In the genomic region with DNA sequence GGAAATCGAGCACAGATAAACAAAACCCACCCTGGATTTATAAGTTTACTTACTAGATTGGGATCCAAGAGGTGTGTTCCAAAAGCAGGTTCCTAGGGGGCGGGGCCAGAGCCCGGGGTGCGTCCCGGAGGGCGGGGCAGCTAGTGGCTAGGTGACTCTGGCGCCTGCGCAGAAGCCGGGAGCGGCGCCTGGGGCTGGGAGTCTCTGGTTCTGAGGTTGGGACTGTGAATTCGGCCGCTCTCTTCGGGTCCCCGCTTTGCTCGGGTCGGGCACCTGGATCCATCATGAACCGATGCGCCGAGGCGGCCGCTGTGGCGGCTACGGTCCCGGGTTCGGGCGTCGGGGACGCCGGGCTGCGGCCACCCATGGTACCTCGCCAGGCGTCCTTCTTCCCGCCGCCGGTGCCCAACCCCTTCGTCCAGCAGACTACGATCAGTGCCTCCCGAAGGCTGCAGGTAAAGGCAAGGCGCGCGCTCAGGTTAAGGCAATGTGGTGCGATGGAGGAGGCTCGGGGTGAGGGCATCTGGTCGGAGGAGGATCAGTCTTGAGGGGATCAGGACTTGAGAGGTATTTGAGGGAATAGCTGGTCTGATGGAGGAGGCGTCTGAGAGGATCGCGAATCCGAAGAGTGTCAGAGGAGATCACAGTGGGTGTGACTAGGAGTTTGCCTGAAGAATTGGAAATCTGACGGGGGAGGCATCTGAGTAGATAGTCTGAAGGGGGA, we compare ENCODE assay signal across 8 mouse cellular contexts. TPM values are rescaled to one million over a fixed set of nuclear protein-coding genes. Genes with fewer than 3 reads are reported as not detected.
DNase-seq lines count a peak whose midpoint lies in the region; ATAC-seq lines count a peak whose summit lies in the region.

Lpcat2 (plus strand) TSS at position 169 of the 724 bp plus-strand sequence.

- peak within 1 kb of the TSS; percentile 85 for H3K4me2 ChIP-seq in forebrain, embryonic 12.5 days
- H3K4me2 ChIP-seq in heart, embryonic 16.5 days (ENCODE audit: low read depth, low read length) = peak within 1 kb of the TSS; percentile 84
- peak within 1 kb of the TSS; percentile 72 for H3K4me2 ChIP-seq in liver, embryonic 13.5 days

- 2% methylated on average over 49 of the region's 50 CpGs for WGBS in forebrain, embryonic 12.5 days
- under 1% methylated on average over 50 of the region's 50 CpGs for WGBS in heart, embryonic 16.5 days
- under 1% methylated on average over 50 of the region's 50 CpGs for WGBS in liver, embryonic 13.5 days (ENCODE audit: insufficient replicate concordance)

- peak; percentile 83 for ATAC-seq in forebrain, embryonic 12.5 days (ENCODE audit: low FRiP score)
- ATAC-seq in heart, embryonic 16.5 days (replicated peaks; ENCODE audit: extremely low read depth, insufficient read depth, low FRiP score) = 0 out of 2 replicates have a peak, but pooled peaks have one; percentile 39
- peak; percentile 47 for ATAC-seq in liver, embryonic 13.5 days (ENCODE audit: low read depth)

- H3K4me3 ChIP-seq in forebrain, embryonic 12.5 days (replicated peaks) = peak within 1 kb of the TSS; percentile 67
- peak within 1 kb of the TSS; percentile 63 for H3K4me3 ChIP-seq in heart, embryonic 16.5 days (ENCODE audit: low read length)
- H3K4me3 ChIP-seq in liver, embryonic 13.5 days (replicated peaks) = peak within 1 kb of the TSS; percentile 58

- H3K27me3 ChIP-seq in forebrain, embryonic 12.5 days = peaks cover 27% of the 10 kb centered on the region
- peaks cover 10% of the 10 kb centered on the region for H3K27me3 ChIP-seq in heart, embryonic 16.5 days (ENCODE audit: control insufficient read depth, insufficient read depth, low read length)
- peaks cover 32% of the 10 kb centered on the region for H3K27me3 ChIP-seq in liver, embryonic 13.5 days

- DNase-seq in cerebellum, adult 11-12 months = peak; percentile 15
- no peak for DNase-seq in cerebellum, adult 11 months
- peak; percentile 79 for DNase-seq in kidney, postnatal 14 days
- DNase-seq in liver, embryonic 13.5 days = peak; percentile 54
- DNase-seq in naive thymus-derived CD4-positive, alpha-beta T cell, adult 2 months (ENCODE audit: low read depth) = peak; percentile 4
- DNase-seq in spleen, postnatal 4 days (ENCODE audit: low spot score in 2 of 2) = peak; percentile 61 to 82

- 0 out of 2 replicates have a peak, but pooled peaks cover 3% of the 10 kb centered on the region for H3K9me3 ChIP-seq in forebrain, embryonic 12.5 days
- H3K9me3 ChIP-seq in heart, embryonic 16.5 days (replicated peaks; ENCODE audit: control insufficient read depth, low read length) = peaks cover 4% of the 10 kb centered on the region; the same call in 1 of the 2 replicates
- H3K9me3 ChIP-seq in liver, embryonic 13.5 days (replicated peaks) = no peaks in the 10 kb centered on the region

- H3K36me3 ChIP-seq in forebrain, embryonic 12.5 days (replicated peaks) = no peaks in the 10 kb centered on the region
- no peaks in the 10 kb centered on the region for H3K36me3 ChIP-seq in heart, embryonic 16.5 days (ENCODE audit: control insufficient read depth, insufficient read depth)
- H3K36me3 ChIP-seq in liver, embryonic 13.5 days = no peaks in the 10 kb centered on the region

- no peaks in the 10 kb centered on the region; the same call in 1 of the 2 replicates for H3K4me1 ChIP-seq in forebrain, embryonic 12.5 days
- H3K4me1 ChIP-seq in heart, embryonic 16.5 days (ENCODE audit: control insufficient read depth, insufficient read depth, low read length) = peaks cover 10% of the 10 kb centered on the region
- H3K4me1 ChIP-seq in liver, embryonic 13.5 days (replicated peaks) = peaks cover 8% of the 10 kb centered on the region

- no peak within 1 kb of the TSS for H3K27ac ChIP-seq in forebrain, embryonic 12.5 days
- H3K27ac ChIP-seq in heart, embryonic 16.5 days (ENCODE audit: low read length) = no peak within 1 kb of the TSS; the same call in 1 of the 2 replicates
- H3K27ac ChIP-seq in liver, embryonic 13.5 days = no peak within 1 kb of the TSS

- peak within 1 kb of the TSS; percentile 71 for H3K9ac ChIP-seq in forebrain, embryonic 12.5 days
- peak within 1 kb of the TSS; percentile 75 for H3K9ac ChIP-seq in heart, embryonic 16.5 days (ENCODE audit: low read length)
- peak within 1 kb of the TSS; percentile 45; the same call in 1 of the 2 replicates for H3K9ac ChIP-seq in liver, embryonic 13.5 days

RNA-seq across cellular contexts. Expression of gene Lpcat2, which starts in this region (rescaled TPM):
- polyA plus RNA-seq in forebrain, embryonic 12.5 days (2016; fragmentation: Nextera tagmentation; extraction: Ambion mirVana) = 4.6 and 4.9 TPM in 2 replicates
- polyA plus RNA-seq in heart, embryonic 16.5 days (2015; fragmentation: Nextera tagmentation; extraction: Ambion mirVana) = 4.9 and 5.6 TPM in 2 replicates
- 3.4 and 4.1 TPM in 2 replicates for polyA plus RNA-seq in liver, embryonic 13.5 days (2015; fragmentation: Nextera tagmentation; extraction: Ambion mirVana)
